20 mouse cellular contexts compared by ENCODE assay signal in genomic region chr7:127711031-127711430, GRCm38 (mm10). TPM values are rescaled to one million over a fixed set of nuclear protein-coding genes. Genes with fewer than 3 reads are reported as not detected.
DNase-seq lines count a peak whose midpoint lies in the region; ATAC-seq and TF ChIP-seq lines count a peak whose summit lies in the region.
"Had no signal": no experiment of that assay in that cellular context is flagged by ENCODE, and none has a peak within 500 bp of the region (broad histone marks: within the 10 kb centered on the region; RNA-seq: fewer than 3 reads in every experiment).

No protein-coding gene starts in this region.

- no peak for ATAC-seq in lung, embryonic 14.5 days (ENCODE audit: insufficient read depth)
- ATAC-seq in limb, embryonic 13.5 days (ENCODE audit: low FRiP score, low read depth) = no peak
- no peak for ATAC-seq in intestine, embryonic 16.5 days
- ATAC-seq: forebrain, embryonic 16.5 days; midbrain, embryonic 13.5 days had no signal

- no peak overlapping the region for H3K4me2 ChIP-seq in lung, embryonic 14.5 days
- no peak overlapping the region for H3K4me2 ChIP-seq in limb, embryonic 13.5 days (replicated peaks)
- H3K4me2 ChIP-seq in intestine, embryonic 16.5 days (ENCODE audit: low read depth, low read length) = no peak overlapping the region
- H3K4me2 ChIP-seq: midbrain, embryonic 13.5 days had no signal

- WGBS in lung, embryonic 14.5 days = 77% methylated on average over 3 of the region's 3 CpGs
- WGBS in limb, embryonic 13.5 days = 85% methylated on average over 3 of the region's 3 CpGs
- WGBS in intestine, embryonic 16.5 days = 79% methylated on average over 3 of the region's 3 CpGs

- DNase-seq in heart, adult 11 months = peak; percentile 67
- no peak for DNase-seq in heart, postnatal 10 days
- DNase-seq in lung, embryonic 14.5 days = no peak
- DNase-seq in lung, postnatal 4 days = no peak
- no peak for DNase-seq in frontal cortex, postnatal 36 days (ENCODE audit: low spot score in 2 of 2)
- DNase-seq in embryo, embryonic 10 days (ENCODE audit: low spot score) = no peak
- DNase-seq: adrenal gland, adult 2 months; B cell, adult 2 months; cerebellum, adult 11 months; heart, postnatal 36 days; layer of hippocampus, postnatal 36 days had no signal

- no peak overlapping the region for H3K4me3 ChIP-seq in lung, embryonic 14.5 days (ENCODE audit: low read depth, low read length)
- H3K4me3 ChIP-seq in limb, embryonic 13.5 days = no peak overlapping the region
- no peak overlapping the region for H3K4me3 ChIP-seq in intestine, embryonic 16.5 days (ENCODE audit: low read length)
- H3K4me3 ChIP-seq: heart, embryonic 10.5 days; midbrain, embryonic 13.5 days had no signal

- TF ChIP-seq CTCF in lung, embryonic 14.5 days (IDR thresholded peaks at IDR 0.05; ENCODE audit: low read depth) = no peak

- H3K9me3 ChIP-seq in lung, embryonic 14.5 days (ENCODE audit: low read depth, low read length) = no peaks in the 10 kb centered on the region
- no peaks in the 10 kb centered on the region for H3K9me3 ChIP-seq in limb, embryonic 13.5 days
- no peaks in the 10 kb centered on the region for H3K9me3 ChIP-seq in intestine, embryonic 16.5 days (ENCODE audit: control insufficient read depth, low read length)
- H3K9me3 ChIP-seq: heart, embryonic 10.5 days; midbrain, embryonic 13.5 days had no signal

- intact Hi-C loops in heart, postnatal 10 days (cut with DNase I) = no loop called here

- H3K4me1 ChIP-seq in lung, embryonic 14.5 days (ENCODE audit: insufficient read depth) = peaks cover 27% of the 10 kb centered on the region
- H3K4me1 ChIP-seq in limb, embryonic 13.5 days = peaks cover 63% of the 10 kb centered on the region
- peaks cover 36% of the 10 kb centered on the region for H3K4me1 ChIP-seq in intestine, embryonic 16.5 days (ENCODE audit: control insufficient read depth, insufficient read depth, low read length)

- H3K9ac ChIP-seq in lung, embryonic 14.5 days = no peak overlapping the region
- H3K9ac ChIP-seq in limb, embryonic 13.5 days = no peak overlapping the region
- H3K9ac ChIP-seq in intestine, embryonic 16.5 days (ENCODE audit: low read depth, low read length) = no peak overlapping the region
- H3K9ac ChIP-seq: midbrain, embryonic 13.5 days had no signal

- no peaks in the 10 kb centered on the region for H3K27me3 ChIP-seq in lung, embryonic 14.5 days (ENCODE audit: insufficient read depth, low read length)
- H3K27me3 ChIP-seq in limb, embryonic 13.5 days = no peaks in the 10 kb centered on the region
- no peaks in the 10 kb centered on the region for H3K27me3 ChIP-seq in intestine, embryonic 16.5 days (replicated peaks; ENCODE audit: control insufficient read depth, insufficient read depth, low read length)
- H3K27me3 ChIP-seq: midbrain, embryonic 13.5 days had no signal

- H3K27ac ChIP-seq in lung, embryonic 14.5 days (ENCODE audit: low read depth) = peak overlapping the region; percentile 97; the same call in 1 of the 2 replicates
- H3K27ac ChIP-seq in limb, embryonic 13.5 days = peak overlapping the region; percentile 97
- no peak overlapping the region for H3K27ac ChIP-seq in intestine, embryonic 16.5 days (ENCODE audit: low read length)
- H3K27ac ChIP-seq: midbrain, embryonic 13.5 days had no signal

- peaks cover 10% of the 10 kb centered on the region for H3K36me3 ChIP-seq in lung, embryonic 14.5 days (ENCODE audit: insufficient read depth)
- H3K36me3 ChIP-seq in limb, embryonic 13.5 days = peaks cover 18% of the 10 kb centered on the region
- H3K36me3 ChIP-seq in intestine, embryonic 16.5 days (ENCODE audit: control insufficient read depth, insufficient read depth, low read length) = peaks cover 3% of the 10 kb centered on the region; the same call in 1 of the 2 replicates

RNA-seq across cellular contexts. Expression of gene Ctf1, which starts 1.5 kb away (rescaled TPM):
- total RNA-seq in heart, postnatal 10 days (2021) = 1 to 10 TPM; 4.6 to 7.5 TPM
- polyA plus RNA-seq in lung, embryonic 14.5 days (2014; fragmentation: Nextera tagmentation; extraction: Ambion mirVana) = 11.7 and 15.6 TPM in 2 replicates
- polyA plus RNA-seq in limb, embryonic 13.5 days (2015; fragmentation: Nextera tagmentation; extraction: Ambion mirVana) = 28.3 and 31.6 TPM in 2 replicates
- polyA plus RNA-seq in intestine, embryonic 16.5 days (2015; fragmentation: Nextera tagmentation; extraction: Ambion mirVana) = 5.2 and 6.5 TPM in 2 replicates

RNA-seq across cellular contexts. Expression of gene Bcl7c, which starts 2.3 kb away (rescaled TPM):
- total RNA-seq in heart, postnatal 10 days (2021) = 10 to 100 TPM; 60.5 to 62.9 TPM
- polyA plus RNA-seq in lung, embryonic 14.5 days (2014; fragmentation: Nextera tagmentation; extraction: Ambion mirVana) = 58.8 and 65.1 TPM in 2 replicates
- 82.3 and 85.8 TPM in 2 replicates for polyA plus RNA-seq in limb, embryonic 13.5 days (2015; fragmentation: Nextera tagmentation; extraction: Ambion mirVana)
- 24.9 and 34.5 TPM in 2 replicates for polyA plus RNA-seq in intestine, embryonic 16.5 days (2015; fragmentation: Nextera tagmentation; extraction: Ambion mirVana)

RNA-seq across cellular contexts. Expression of gene Ctf2, which starts 20.9 kb away (rescaled TPM):
- not detected for total RNA-seq in heart, postnatal 10 days (2021)
- polyA plus RNA-seq in lung, embryonic 14.5 days (2014; fragmentation: Nextera tagmentation; extraction: Ambion mirVana) = 0.38 TPM in 1 of 2 replicates, not detected in the other
- 0.46 and 0.50 TPM in 2 replicates for polyA plus RNA-seq in limb, embryonic 13.5 days (2015; fragmentation: Nextera tagmentation; extraction: Ambion mirVana)
- 0.07 and 0.12 TPM in 2 replicates for polyA plus RNA-seq in intestine, embryonic 16.5 days (2015; fragmentation: Nextera tagmentation; extraction: Ambion mirVana)
- total RNA-seq: adrenal gland, adult 2 months; gastrocnemius, postnatal 14 days; heart, postnatal 36 days; layer of hippocampus, postnatal 36 days; left cerebral cortex, postnatal 36 days had no signal
- polyA plus RNA-seq: adrenal gland, adult 2 months; spleen, adult 2 months; testis, adult 2 months had no signal

RNA-seq across cellular contexts. Expression of gene Fbxl19, which starts 33.3 kb away (rescaled TPM):
- 1 to 10 TPM; 5.6 to 6.2 TPM for total RNA-seq in heart, postnatal 10 days (2021)
- polyA plus RNA-seq in lung, embryonic 14.5 days (2014; fragmentation: Nextera tagmentation; extraction: Ambion mirVana) = 5.3 and 5.6 TPM in 2 replicates
- 6.7 TPM in 2 replicates for polyA plus RNA-seq in limb, embryonic 13.5 days (2015; fragmentation: Nextera tagmentation; extraction: Ambion mirVana)
- polyA plus RNA-seq in intestine, embryonic 16.5 days (2015; fragmentation: Nextera tagmentation; extraction: Ambion mirVana) = 1.9 and 2.4 TPM in 2 replicates

RNA-seq across cellular contexts. Expression of gene Orai3, which starts 58.6 kb away (rescaled TPM):
- total RNA-seq in heart, postnatal 10 days (2021) = 10 to 100 TPM; 18.0 to 20.9 TPM
- 19.2 and 21.8 TPM in 2 replicates for polyA plus RNA-seq in lung, embryonic 14.5 days (2014; fragmentation: Nextera tagmentation; extraction: Ambion mirVana)
- polyA plus RNA-seq in limb, embryonic 13.5 days (2015; fragmentation: Nextera tagmentation; extraction: Ambion mirVana) = 20.1 and 20.8 TPM in 2 replicates
- polyA plus RNA-seq in intestine, embryonic 16.5 days (2015; fragmentation: Nextera tagmentation; extraction: Ambion mirVana) = 24.6 and 24.9 TPM in 2 replicates
